22 mouse cellular contexts compared by ENCODE assay signal in genomic region chr1:36378880-36379279, GRCm38 (mm10). TPM values are rescaled to one million over a fixed set of nuclear protein-coding genes. Genes with fewer than 3 reads are reported as not detected.
"Had no signal": no experiment of that assay in that cellular context is flagged by ENCODE, and none has a peak within 500 bp of the region (broad histone marks: within the 10 kb centered on the region; RNA-seq: fewer than 3 reads in every experiment).

No protein-coding gene starts in this region.

- H3K9me3 ChIP-seq: intestine, embryonic 15.5 days; limb, embryonic 12.5 days; limb, embryonic 15.5 days; midbrain, embryonic 12.5 days had no signal

- H3K4me2 ChIP-seq: intestine, embryonic 15.5 days; limb, embryonic 12.5 days; limb, embryonic 15.5 days; lung, embryonic 14.5 days; midbrain, embryonic 12.5 days had no signal

- H3K9ac ChIP-seq: intestine, embryonic 15.5 days; limb, embryonic 12.5 days; limb, embryonic 15.5 days; lung, embryonic 14.5 days; midbrain, embryonic 12.5 days had no signal

- H3K36me3 ChIP-seq: intestine, embryonic 15.5 days; limb, embryonic 12.5 days; limb, embryonic 15.5 days; midbrain, embryonic 12.5 days had no signal

- H3K4me1 ChIP-seq: intestine, embryonic 15.5 days; limb, embryonic 12.5 days; limb, embryonic 15.5 days; midbrain, embryonic 12.5 days had no signal

- H3K27me3 ChIP-seq: intestine, embryonic 15.5 days; limb, embryonic 12.5 days; limb, embryonic 15.5 days; midbrain, embryonic 12.5 days had no signal

- ATAC-seq: intestine, embryonic 15.5 days; lung, postnatal 0 days; midbrain, embryonic 16.5 days had no signal

- DNase-seq: kidney, adult 11 months; kidney, postnatal 14 days; kidney, postnatal 4 days; thymus, adult 2 months; thymus, postnatal 14 days; thymus, postnatal 4 days had no signal

- H3K27ac ChIP-seq: intestine, embryonic 15.5 days; limb, embryonic 12.5 days; limb, embryonic 15.5 days; macrophage; midbrain, embryonic 12.5 days; stomach, postnatal 0 days had no signal

- H3K4me3 ChIP-seq: intestine, embryonic 15.5 days; limb, embryonic 12.5 days; limb, embryonic 15.5 days; megakaryocyte, embryonic 14.5 days; midbrain, embryonic 12.5 days had no signal

RNA-seq across cellular contexts. Expression of gene Fer1l5, which starts 6.8 kb away (rescaled TPM):
- total RNA-seq: layer of hippocampus, adult 18-20 months; layer of hippocampus, postnatal 14 days; left cerebral cortex, adult 8-10 months; left cerebral cortex, postnatal 14 days had no signal
- polyA plus RNA-seq: macrophage; small intestine, adult 2 months; spleen, adult 2 months had no signal
